Mouse (Mus musculus) splenic B cell, adult 2 months (primary cell): ENCODE measurements around the gene Hoxb7.

Source experiments
- DNase-seq: peaks from one replicate; pipeline ENCODE4 v3.0.0-alpha.2; 2011; ENCODE audit warnings: low read depth, low spot score
- H3K27me3 ChIP-seq: 2 replicates; pipeline ENCODE4 v1.6.1; 2012; ENCODE audit warnings: mild to moderate bottlenecking, low read length, moderate library complexity, mixed read lengths; ENCODE audit not compliant: control insufficient read depth, poor library complexity, insufficient read depth, severe bottlenecking
- H3K36me3 ChIP-seq: 2 replicates; pipeline ENCODE4 v1.6.1; 2012; ENCODE audit warnings: mild to moderate bottlenecking, low read length, moderate library complexity, mixed read lengths; ENCODE audit not compliant: control insufficient read depth, poor library complexity, insufficient read depth, severe bottlenecking

Gene Hoxb7

DNA sequence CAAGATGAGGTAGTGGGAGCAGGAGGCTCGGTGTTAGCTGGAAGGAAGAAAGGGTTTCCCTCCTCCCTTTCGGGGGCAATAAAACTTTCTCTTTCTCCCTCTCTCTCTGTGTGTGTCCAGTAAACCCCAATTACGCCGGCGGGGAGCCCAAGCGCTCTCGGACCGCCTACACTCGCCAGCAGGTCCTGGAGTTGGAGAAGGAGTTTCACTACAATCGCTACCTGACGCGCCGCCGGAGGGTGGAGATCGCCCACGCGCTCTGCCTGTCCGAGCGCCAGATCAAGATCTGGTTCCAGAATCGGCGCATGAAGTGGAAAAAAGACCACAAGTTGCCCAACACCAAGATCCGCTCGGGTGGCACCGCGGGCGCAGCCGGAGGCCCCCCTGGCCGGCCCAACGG, 33.5 kb downstream of the Hoxb7 start:
- H3K27me3 ChIP-seq = no peaks in the 10 kb centered on the region; the same call in 1 of the 2 replicates
- no peaks in the 10 kb centered on the region for H3K36me3 ChIP-seq
- peak; percentile 15 for DNase-seq

DNA sequence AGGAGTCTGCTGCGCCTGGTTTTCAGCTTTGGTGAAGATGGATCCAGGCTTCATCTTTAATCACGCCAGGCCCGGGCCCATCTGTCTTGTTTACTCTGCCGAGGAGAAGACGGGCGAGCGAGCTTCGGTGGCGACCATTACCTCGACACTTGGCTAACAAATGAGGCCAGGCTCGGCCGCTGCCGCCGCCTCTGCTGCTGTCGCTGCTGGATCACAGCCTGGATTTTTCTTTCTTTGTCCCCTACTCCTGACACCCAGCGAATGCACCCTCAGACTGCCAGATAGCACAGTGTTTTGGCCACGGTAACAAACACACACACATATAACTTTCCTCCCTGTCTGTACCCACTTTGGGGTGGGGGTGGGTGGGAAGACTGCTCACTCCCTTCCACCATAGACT, 34.3 kb downstream of the Hoxb7 start:
- H3K27me3 ChIP-seq = no peaks in the 10 kb centered on the region; the same call in 1 of the 2 replicates
- DNase-seq = no peak
- H3K36me3 ChIP-seq = no peaks in the 10 kb centered on the region

DNA sequence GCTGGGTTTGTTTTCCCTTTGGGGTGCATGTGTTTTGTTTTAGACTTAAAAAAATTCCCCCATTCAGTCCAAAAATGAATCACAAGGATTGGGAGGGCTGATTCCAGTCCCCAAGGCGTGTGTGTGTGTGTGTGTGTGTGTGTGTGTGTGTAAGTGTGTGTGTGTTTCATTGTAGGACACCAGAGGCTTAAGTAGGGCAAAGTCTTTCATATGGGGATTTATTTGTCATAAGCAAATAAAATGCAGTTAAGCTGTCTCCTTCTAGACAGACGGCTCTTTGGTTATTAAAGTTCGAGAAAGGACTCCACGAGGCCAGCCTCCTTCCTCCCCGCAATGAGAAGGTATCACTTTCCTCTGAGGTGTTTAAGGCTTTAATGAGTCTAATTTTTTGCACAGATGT, 35.4 kb downstream of the Hoxb7 start:
- Histone ChIP-seq H3K36me3 (no peaks in the 10 kb centered on the region), H3K27me3 (no peaks in the 10 kb centered on the region; the same call in 1 of the 2 replicates)
- no peak for DNase-seq

DNA sequence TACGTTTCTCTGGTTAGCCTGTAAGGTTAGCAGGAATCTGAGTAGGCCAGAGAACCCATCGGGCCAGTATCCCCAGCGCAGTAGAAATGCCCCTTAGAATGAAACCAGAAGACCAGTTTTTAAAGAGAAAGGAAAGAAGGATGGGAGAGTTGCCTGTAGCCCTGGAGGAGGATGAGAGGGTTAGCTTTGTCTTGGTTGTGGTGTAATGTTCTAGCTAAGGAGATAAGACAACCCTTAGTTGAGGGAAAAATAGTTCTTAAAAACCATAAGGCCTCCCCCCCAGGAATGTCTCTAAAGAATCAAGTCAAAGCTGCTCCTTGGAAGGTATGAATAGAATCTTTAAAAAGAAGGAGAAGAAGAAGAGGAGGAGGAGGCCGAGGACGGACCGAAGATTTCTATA, 36.3 kb downstream of the Hoxb7 start:
- DNase-seq = no peak
- Histone ChIP-seq H3K36me3 (no peaks in the 10 kb centered on the region), H3K27me3 (no peaks in the 10 kb centered on the region; the same call in 1 of the 2 replicates)

DNA sequence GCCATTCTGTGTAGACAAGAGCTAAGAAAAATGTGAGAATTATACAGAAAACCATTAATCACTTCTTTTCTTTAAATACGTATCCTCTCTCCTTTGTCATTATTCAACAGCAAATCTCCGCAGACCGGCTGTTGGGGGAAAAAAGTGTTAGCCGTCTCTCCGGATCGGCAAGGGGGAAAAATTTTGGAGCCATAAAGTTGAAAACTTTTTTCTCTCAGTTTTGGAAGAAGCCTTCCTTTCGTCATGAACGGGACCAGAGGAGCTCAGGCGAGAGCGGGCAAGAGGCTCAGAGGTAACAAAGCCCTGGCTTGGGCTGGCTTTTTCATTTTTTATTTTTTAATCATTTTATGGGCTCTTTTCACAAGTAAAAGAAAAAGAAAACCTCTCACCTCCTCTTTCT, 36.7 kb downstream of the Hoxb7 start, which contains the start of gene Hoxb3:
TSS of gene Hoxb3 (plus strand) at position 173 of the 400 bp plus-strand sequence.
- no peak for DNase-seq
- Histone ChIP-seq H3K36me3 (no peaks in the 10 kb centered on the region), H3K27me3 (no peaks in the 10 kb centered on the region; the same call in 1 of the 2 replicates)

DNA sequence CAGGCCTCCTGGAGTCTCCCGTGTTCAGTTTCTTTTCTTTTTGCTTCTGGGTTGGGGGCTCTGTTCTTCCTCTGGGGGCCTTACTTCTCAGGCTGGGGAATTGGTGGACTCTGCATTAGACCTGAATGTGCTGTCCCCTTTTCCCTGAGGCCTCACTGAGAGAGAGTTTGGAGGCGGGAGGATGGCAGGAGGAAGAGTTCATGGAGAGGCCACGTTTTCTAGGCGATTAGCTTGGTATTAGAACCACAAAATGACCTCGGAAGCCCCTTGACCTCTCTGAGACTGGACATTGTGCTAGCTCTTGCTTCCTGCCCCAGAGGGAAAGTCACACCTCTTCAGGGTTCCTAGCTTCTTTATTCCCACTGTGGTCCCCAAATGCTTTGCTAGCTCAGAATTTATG, 37.7 kb downstream of the Hoxb7 start:
- H3K36me3 ChIP-seq = no peaks in the 10 kb centered on the region

DNA sequence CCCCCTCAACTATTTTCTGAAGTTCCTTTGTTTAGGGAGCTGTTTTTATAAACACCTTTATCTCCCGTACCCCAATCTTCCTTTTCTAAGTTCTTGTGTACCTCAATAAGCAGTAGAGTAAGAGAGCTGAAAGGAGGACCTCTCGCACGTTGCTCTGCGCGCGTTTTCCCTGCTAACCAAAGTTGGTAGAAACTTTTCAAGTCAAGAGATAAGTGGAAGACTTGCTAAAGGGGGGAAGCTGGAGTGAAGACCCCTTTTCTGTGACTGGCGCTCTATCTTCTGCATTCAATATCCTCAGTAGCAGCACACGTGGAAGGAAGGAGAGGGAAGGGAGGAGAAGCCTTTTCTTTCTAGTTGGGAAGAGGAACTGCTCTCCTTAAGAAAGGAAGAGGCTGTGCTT, 38.5 kb downstream of the Hoxb7 start:
- DNase-seq = no peak
- no peaks in the 10 kb centered on the region; the same call in 1 of the 2 replicates for H3K27me3 ChIP-seq
- no peaks in the 10 kb centered on the region for H3K36me3 ChIP-seq

More for the DNA sequence above, 37.7 kb downstream of the Hoxb7 start:
- H3K27me3 ChIP-seq = no peaks in the 10 kb centered on the region; the same call in 1 of the 2 replicates
- DNase-seq = no peak

DNA sequence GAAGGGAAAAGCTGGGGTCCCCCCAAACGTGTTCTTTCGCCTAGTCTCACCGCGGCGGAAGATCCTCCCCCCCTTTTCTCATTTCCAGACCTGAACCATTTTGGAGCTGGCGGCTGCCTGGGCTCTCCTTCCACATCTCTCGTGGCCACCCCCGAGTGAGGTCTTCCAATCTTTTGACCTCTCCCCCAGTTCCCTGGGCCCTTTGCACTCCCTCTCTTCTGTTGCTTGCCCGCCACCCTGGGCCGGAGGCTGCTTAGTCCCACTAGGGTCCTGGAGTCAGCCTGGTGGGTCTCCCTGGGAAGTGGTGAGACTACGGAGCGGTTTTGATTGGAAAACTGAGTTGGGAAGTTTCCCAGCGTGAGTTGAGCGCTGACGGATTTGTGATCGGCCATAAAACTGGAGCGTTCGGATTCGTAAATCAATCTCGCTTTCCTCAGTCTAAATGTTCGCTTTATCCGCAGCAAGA, 39.4 kb downstream of the Hoxb7 start:
- no peaks in the 10 kb centered on the region; the same call in 1 of the 2 replicates for H3K27me3 ChIP-seq
- no peak for DNase-seq
- H3K36me3 ChIP-seq = no peaks in the 10 kb centered on the region

DNA sequence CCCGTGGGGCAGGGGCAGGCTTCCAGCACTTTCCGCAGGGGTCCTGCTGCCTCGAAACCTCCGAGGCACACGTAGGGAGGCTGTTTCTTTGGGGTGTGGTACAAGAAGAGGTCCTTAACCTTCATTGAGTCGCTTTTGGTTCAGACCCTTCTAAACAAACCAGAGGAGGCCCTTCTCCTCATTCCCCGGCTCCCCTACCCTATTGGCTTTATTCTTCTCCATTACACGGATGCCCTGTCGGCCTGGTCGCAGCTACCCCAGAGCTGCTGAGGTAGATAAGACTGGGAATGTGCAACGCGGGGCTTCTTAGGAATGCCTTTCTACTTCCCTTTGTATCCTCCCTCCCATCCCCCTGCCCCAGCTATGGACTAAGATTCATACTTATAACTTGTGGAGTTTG, 40.3 kb downstream of the Hoxb7 start:
- no peak for DNase-seq
- H3K36me3 ChIP-seq = no peaks in the 10 kb centered on the region
- H3K27me3 ChIP-seq = no peaks in the 10 kb centered on the region; the same call in 1 of the 2 replicates

DNA sequence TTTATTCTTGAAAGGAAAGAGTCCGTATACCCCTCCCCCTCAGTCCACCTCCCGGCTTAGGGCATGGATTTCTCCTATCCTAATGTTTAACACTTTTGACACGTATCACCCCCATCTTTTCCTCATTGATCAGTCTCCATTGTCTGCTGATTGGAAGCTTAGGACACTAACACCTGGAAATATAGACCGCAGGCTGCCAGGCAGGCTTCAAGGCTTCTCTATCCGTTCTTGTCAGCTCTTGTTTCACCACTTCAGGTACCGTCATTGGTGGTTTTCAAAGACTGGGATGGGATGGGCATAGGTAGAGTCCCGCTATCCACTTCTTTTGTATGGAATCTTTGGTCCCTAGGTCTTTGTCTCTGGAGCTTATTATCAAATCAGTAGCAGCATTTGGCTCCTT, 40.7 kb downstream of the Hoxb7 start:
- no peak for DNase-seq
- Histone ChIP-seq H3K36me3 (no peaks in the 10 kb centered on the region), H3K27me3 (no peaks in the 10 kb centered on the region; the same call in 1 of the 2 replicates)

DNA sequence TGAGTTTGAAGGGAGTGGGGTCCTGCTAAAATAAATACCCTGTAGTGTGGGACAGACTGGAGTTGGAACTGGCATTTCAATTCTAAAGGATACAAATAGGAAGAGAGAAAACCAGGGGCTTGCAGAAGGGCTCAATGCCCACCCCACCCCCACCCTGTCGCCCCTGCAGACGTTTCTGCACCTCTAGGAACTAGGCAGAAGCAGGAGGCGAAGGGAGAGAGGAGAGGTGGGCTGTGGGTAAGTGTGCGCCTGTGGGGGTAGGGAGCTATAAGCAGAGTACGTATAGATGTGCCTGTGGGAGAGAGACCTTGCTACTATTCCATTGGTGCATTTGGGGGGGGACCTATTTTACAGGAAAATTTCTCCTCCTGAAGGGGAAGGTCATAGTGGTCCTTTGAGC, 41.3 kb downstream of the Hoxb7 start:
- Histone ChIP-seq H3K27me3 (no peaks in the 10 kb centered on the region), H3K36me3 (no peaks in the 10 kb centered on the region)
- DNase-seq = no peak

DNA sequence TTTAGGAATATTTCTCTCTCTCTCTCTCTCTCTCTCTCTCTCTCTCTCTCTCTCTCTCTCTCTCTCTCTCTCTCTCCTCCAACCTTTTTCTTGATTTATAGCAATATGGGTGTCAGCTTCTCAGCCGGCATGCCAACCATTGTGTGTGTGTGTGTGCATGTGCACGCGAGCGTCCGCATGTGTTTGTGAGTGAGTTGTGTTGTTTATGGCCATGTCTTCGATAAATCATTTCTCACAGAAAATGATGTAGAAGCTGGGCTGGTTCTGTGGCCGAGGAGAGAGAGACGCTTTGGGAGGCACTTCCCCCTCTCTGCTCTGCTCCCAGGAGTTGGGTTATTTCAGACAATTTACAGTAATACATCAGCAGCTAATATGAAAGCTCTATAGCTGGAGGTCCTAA, 42.2 kb downstream of the Hoxb7 start:
- DNase-seq = no peak
- no peaks in the 10 kb centered on the region for H3K27me3 ChIP-seq
- H3K36me3 ChIP-seq = no peaks in the 10 kb centered on the region

DNA sequence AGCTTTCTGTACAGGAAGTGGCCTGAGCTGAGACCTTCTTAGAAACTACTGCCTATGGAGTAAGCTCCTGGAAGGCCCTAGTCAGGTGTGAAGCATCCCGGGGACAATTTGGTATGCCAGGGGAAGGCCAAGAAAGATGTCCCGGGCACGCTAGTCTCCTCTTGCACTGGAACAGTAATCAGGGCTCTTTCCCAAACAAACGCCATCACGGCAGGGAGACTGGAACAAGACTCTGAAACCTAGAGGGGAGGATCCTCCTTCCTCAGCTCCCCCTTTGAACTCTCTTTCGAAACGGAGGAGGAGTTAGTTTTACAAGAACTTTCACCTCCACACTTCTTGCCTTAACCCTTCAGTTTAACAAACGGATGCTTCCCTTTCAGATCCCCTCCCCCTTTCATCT, 45.7 kb downstream of the Hoxb7 start:
- Histone ChIP-seq H3K36me3 (no peaks in the 10 kb centered on the region), H3K27me3 (no peaks in the 10 kb centered on the region)
- DNase-seq = no peak

DNA sequence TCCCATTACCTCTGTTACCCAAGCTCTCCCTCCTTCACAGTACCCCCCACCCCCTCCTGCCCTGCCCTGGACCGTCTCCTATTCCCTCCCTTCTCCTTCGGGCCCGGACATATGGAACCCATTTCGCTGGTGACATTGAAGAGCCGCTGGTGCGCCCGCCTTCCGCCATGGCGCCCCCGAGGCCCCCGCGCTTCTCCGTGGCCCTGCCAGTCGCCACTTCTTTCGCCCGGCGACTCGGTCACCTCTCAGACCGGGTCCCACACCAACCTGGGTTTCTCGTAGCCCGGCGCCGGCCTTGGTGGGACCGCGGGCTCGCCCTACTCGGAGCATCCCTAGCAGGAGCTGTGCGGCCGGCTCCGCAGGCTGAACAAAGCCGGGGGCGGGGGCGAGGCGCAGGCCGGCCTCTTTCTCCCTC, 46.2 kb downstream of the Hoxb7 start:
- no peaks in the 10 kb centered on the region for H3K27me3 ChIP-seq
- no peak for DNase-seq
- H3K36me3 ChIP-seq = no peaks in the 10 kb centered on the region

DNA sequence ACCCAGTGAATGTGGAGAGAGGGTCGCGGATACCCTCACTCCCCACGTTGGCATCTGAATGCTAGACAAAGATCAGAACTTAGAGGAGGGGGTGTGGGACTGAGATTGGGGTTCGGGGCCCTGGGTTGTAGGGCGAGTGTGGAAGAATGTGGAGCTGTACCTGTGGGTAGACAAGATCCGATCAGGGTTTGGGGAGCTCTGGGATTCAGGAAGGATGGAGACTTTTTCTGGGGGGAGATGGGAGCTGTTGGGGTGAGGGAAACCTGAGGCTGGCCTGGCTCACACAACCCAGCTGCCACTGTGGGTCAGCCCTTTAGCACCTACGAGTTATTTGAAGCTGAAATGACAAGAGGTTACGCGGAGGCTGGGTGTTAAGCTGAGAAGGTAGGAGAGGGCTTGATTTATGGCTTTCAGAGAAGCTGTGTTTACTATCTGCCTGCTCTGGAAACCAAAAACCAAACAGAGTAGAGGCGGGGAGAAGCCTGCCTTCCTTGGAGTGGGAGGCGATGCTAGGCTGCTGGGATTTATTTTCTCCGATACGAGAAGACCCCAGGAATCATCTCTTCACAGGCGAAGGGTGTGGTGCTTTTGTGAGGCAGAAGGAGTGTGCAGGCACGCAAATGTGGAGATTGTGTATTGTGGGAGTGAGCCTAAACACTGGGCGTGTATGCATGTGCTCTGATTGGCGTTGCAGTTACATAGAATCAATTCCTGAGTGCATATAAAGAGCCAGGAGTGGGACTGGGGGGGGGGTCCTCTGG, 47.0 kb downstream of the Hoxb7 start:
- DNase-seq = no peak
- H3K27me3 ChIP-seq = no peaks in the 10 kb centered on the region
- no peaks in the 10 kb centered on the region for H3K36me3 ChIP-seq

DNA sequence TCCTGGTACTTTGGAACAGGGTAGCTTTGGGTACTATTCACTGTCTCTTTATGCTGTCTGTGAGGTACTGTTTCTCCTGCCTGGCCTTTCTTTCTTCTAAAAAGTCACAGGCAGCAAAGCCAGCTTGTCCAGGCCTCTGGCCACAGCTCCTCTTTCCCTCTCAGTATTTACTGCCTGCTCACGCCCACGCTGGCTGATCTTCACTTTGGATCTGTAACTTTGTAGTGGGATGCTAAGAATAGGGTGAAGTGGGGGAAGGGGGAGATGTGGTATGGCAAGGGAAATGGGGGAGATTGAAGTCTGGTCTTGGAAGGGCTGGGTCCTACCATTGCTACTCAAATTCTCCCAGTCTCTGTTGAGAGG, 47.6 kb downstream of the Hoxb7 start:
- Histone ChIP-seq H3K36me3 (no peaks in the 10 kb centered on the region), H3K27me3 (no peaks in the 10 kb centered on the region)
- DNase-seq = no peak
